Mouse (Mus musculus) left cerebral cortex, adult 11 months (tissue): ENCODE results near the gene Spc25.

Experiments used
- DNase-seq: peaks from one replicate; pipeline ENCODE4 v3.0.0; 2022; ENCODE audit warnings: low spot score

Gene Spc25

GRCm38 (mm10) chr2:69187990-69188389, 18.0 kb downstream of the Spc25 start:
- DNase-seq = no peak

- DNase-seq = no peak
Observed at GRCm38 (mm10) chr2:69179721-69180120, 26.3 kb downstream of the Spc25 start.

- no peak for DNase-seq
Observed at GRCm38 (mm10) chr2:69175296-69175695, 30.7 kb downstream of the Spc25 start.

GRCm38 (mm10) chr2:69170395-69171077, 35.5 kb downstream of the Spc25 start:
- no peak for DNase-seq

GRCm38 (mm10) chr2:69158907-69159306, 47.1 kb downstream of the Spc25 start:
- DNase-seq = no peak

- no peak for DNase-seq
Observed at GRCm38 (mm10) chr2:69156283-69156682, 49.7 kb downstream of the Spc25 start.

GRCm38 (mm10) chr2:69155861-69156260, 50.1 kb downstream of the Spc25 start:
- DNase-seq = no peak

GRCm38 (mm10) chr2:69150841-69151240, 55.2 kb downstream of the Spc25 start:
- DNase-seq = no peak

- no peak for DNase-seq
Observed at GRCm38 (mm10) chr2:69149154-69149553, 56.8 kb downstream of the Spc25 start.

- DNase-seq = no peak
Observed at GRCm38 (mm10) chr2:69148691-69149090, 57.3 kb downstream of the Spc25 start.
